Mouse (Mus musculus): ENCODE data around the gene Depp1. TPM values are rescaled to one million over a fixed set of nuclear protein-coding genes. Genes with fewer than 3 reads are reported as not detected.
A peak's percentile ranks its signal among the peaks of the same experiment; 100 is the strongest.

Depp1 gene
- polyA plus RNA-seq, 1 experiment from 2014 or later: 8.0 TPM

- H3K27ac ChIP-seq: no peak overlapping the region
- WGBS: 61% methylated on average over 9 of the region's 9 CpGs
These were observed 3.5 kb downstream of the Depp1 start for GRCm38 (mm10) chr6:116653684-116654454.

GRCm38 (mm10) chr6:116663364-116663763 is 13.0 kb downstream of the Depp1 start:
- Histone ChIP-seq H3K36me3 (no peaks in the 10 kb centered on the region), H3K9ac (no peak overlapping the region), H3K27me3 (no peaks in the 10 kb centered on the region), H3K27ac (no peak overlapping the region), H3K4me2 (no peak overlapping the region), H3K4me1 (replicated peaks) (peaks cover 20% of the 10 kb centered on the region), H3K9me3 (no peaks in the 10 kb centered on the region), H3K4me3 (no peak overlapping the region)
- no peak for ATAC-seq (ENCODE audit: low FRiP score)
- WGBS: 92% methylated on average over 2 of the region's 2 CpGs

More at GRCm38 (mm10) chr6:116653684-116654454, 3.5 kb downstream of the Depp1 start:
- Histone ChIP-seq H3K4me3 (no peak overlapping the region), H3K4me1 (replicated peaks) (peaks cover 14% of the 10 kb centered on the region), H3K9me3 (no peaks in the 10 kb centered on the region), H3K9ac (no peak overlapping the region), H3K4me2 (no peak overlapping the region), H3K36me3 (peaks cover 7% of the 10 kb centered on the region; the same call in 1 of the 2 replicates), H3K27me3 (no peaks in the 10 kb centered on the region)
- ATAC-seq (ENCODE audit: low FRiP score): peak; percentile 78

GRCm38 (mm10) chr6:116664031-116664430 is 13.6 kb downstream of the Depp1 start:
- ATAC-seq (ENCODE audit: low FRiP score): no peak
- H3K27me3 ChIP-seq: no peaks in the 10 kb centered on the region
- no peaks in the 10 kb centered on the region for H3K9me3 ChIP-seq
- no peak overlapping the region for H3K9ac ChIP-seq
- H3K36me3 ChIP-seq: no peaks in the 10 kb centered on the region
- peaks cover 22% of the 10 kb centered on the region for H3K4me1 ChIP-seq (replicated peaks)
- no peak overlapping the region for H3K4me2 ChIP-seq
- WGBS: 77% methylated on average over 6 of the region's 6 CpGs
- H3K27ac ChIP-seq: no peak overlapping the region
- H3K4me3 ChIP-seq: no peak overlapping the region

GRCm38 (mm10) chr6:116664830-116665229 is 14.4 kb downstream of the Depp1 start:
- H3K27ac ChIP-seq: no peak overlapping the region
- no peak for ATAC-seq (ENCODE audit: low FRiP score)
- WGBS: 74% methylated on average over 3 of the region's 3 CpGs

GRCm38 (mm10) chr6:116666085-116666750 is 15.8 kb downstream of the Depp1 start:
- Histone ChIP-seq H3K4me2 (no peak overlapping the region), H3K27ac (0 out of 2 replicates have a peak overlapping the region, but pooled peaks have one; percentile 12), H3K4me1 (replicated peaks) (peaks cover 44% of the 10 kb centered on the region), H3K4me3 (no peak overlapping the region), H3K27me3 (no peaks in the 10 kb centered on the region), H3K36me3 (no peaks in the 10 kb centered on the region), H3K9ac (no peak overlapping the region), H3K9me3 (no peaks in the 10 kb centered on the region)
- no peak for ATAC-seq (ENCODE audit: low FRiP score)
- 60% methylated on average over 12 of the region's 12 CpGs for WGBS

More at GRCm38 (mm10) chr6:116664830-116665229, 14.4 kb downstream of the Depp1 start:
- Histone ChIP-seq H3K9ac (no peak overlapping the region), H3K36me3 (no peaks in the 10 kb centered on the region), H3K27me3 (no peaks in the 10 kb centered on the region), H3K4me2 (no peak overlapping the region), H3K4me1 (replicated peaks) (peaks cover 30% of the 10 kb centered on the region), H3K4me3 (no peak overlapping the region), H3K9me3 (no peaks in the 10 kb centered on the region)

- no peak for ATAC-seq (ENCODE audit: low FRiP score)
- H3K27me3 ChIP-seq: no peaks in the 10 kb centered on the region
- no peaks in the 10 kb centered on the region for H3K9me3 ChIP-seq
- H3K36me3 ChIP-seq: no peaks in the 10 kb centered on the region
- no peak overlapping the region for H3K9ac ChIP-seq
- H3K4me3 ChIP-seq: no peak overlapping the region
- 20% methylated on average over 3 of the region's 3 CpGs for WGBS
- peaks cover 51% of the 10 kb centered on the region for H3K4me1 ChIP-seq (replicated peaks)
- no peak overlapping the region for H3K4me2 ChIP-seq
- 0 out of 2 replicates have a peak overlapping the region, but pooled peaks have one; percentile 12 for H3K27ac ChIP-seq
These were observed 16.5 kb downstream of the Depp1 start for GRCm38 (mm10) chr6:116666892-116667291.

GRCm38 (mm10) chr6:116667382-116667781 is 17.0 kb downstream of the Depp1 start:
- ATAC-seq (ENCODE audit: low FRiP score): no peak
- 60% methylated on average over 3 of the region's 3 CpGs for WGBS
- Histone ChIP-seq H3K9ac (no peak overlapping the region), H3K4me3 (no peak overlapping the region), H3K9me3 (no peaks in the 10 kb centered on the region), H3K4me2 (no peak overlapping the region), H3K27me3 (no peaks in the 10 kb centered on the region), H3K27ac (peak overlapping the region; percentile 69), H3K36me3 (no peaks in the 10 kb centered on the region), H3K4me1 (replicated peaks) (peaks cover 55% of the 10 kb centered on the region)

- Histone ChIP-seq H3K9me3 (no peaks in the 10 kb centered on the region), H3K36me3 (no peaks in the 10 kb centered on the region), H3K4me3 (no peak overlapping the region), H3K27ac (peak overlapping the region; percentile 83), H3K9ac (no peak overlapping the region), H3K4me2 (no peak overlapping the region), H3K27me3 (no peaks in the 10 kb centered on the region), H3K4me1 (replicated peaks) (peaks cover 67% of the 10 kb centered on the region)
- ATAC-seq (ENCODE audit: low FRiP score): no peak
- WGBS: 39% methylated on average over 11 of the region's 11 CpGs
These were observed 18.5 kb downstream of the Depp1 start for GRCm38 (mm10) chr6:116668682-116669470.

GRCm38 (mm10) chr6:116670144-116670543 is 19.7 kb downstream of the Depp1 start:
- Histone ChIP-seq H3K9me3 (no peaks in the 10 kb centered on the region), H3K4me3 (no peak overlapping the region), H3K9ac (peak overlapping the region; percentile 55), H3K27me3 (no peaks in the 10 kb centered on the region), H3K4me1 (replicated peaks) (peaks cover 69% of the 10 kb centered on the region), H3K36me3 (no peaks in the 10 kb centered on the region), H3K4me2 (peak overlapping the region; percentile 87), H3K27ac (peak overlapping the region; percentile 83)
- 11% methylated on average over 6 of the region's 6 CpGs for WGBS
- ATAC-seq (ENCODE audit: low FRiP score): no peak

- H3K27me3 ChIP-seq: no peaks in the 10 kb centered on the region
- WGBS: 12% methylated on average over 5 of the region's 5 CpGs
- peak overlapping the region; percentile 55 for H3K9ac ChIP-seq
- H3K4me2 ChIP-seq: peak overlapping the region; percentile 87
- H3K4me3 ChIP-seq: peak overlapping the region; percentile 7; the same call in 1 of the 2 replicates
- H3K4me1 ChIP-seq (replicated peaks): peaks cover 69% of the 10 kb centered on the region
- peak; percentile 10; the same call in 1 of the 2 replicates for ATAC-seq (ENCODE audit: low FRiP score)
- H3K36me3 ChIP-seq: no peaks in the 10 kb centered on the region
- H3K9me3 ChIP-seq: no peaks in the 10 kb centered on the region
- H3K27ac ChIP-seq: peak overlapping the region; percentile 83
These were observed 20.6 kb downstream of the Depp1 start for GRCm38 (mm10) chr6:116671031-116671430.

GRCm38 (mm10) chr6:116671768-116672167 is 21.4 kb downstream of the Depp1 start:
- 64% methylated on average over 4 of the region's 4 CpGs for WGBS
- peak overlapping the region; percentile 83; the same call in 1 of the 2 replicates for H3K27ac ChIP-seq

GRCm38 (mm10) chr6:116672349-116672748 is 21.9 kb downstream of the Depp1 start:
- Histone ChIP-seq H3K27ac (peak overlapping the region; percentile 52), H3K36me3 (no peaks in the 10 kb centered on the region), H3K4me2 (peak overlapping the region; percentile 87), H3K9ac (peak overlapping the region; percentile 39), H3K4me3 (peak overlapping the region; percentile 63), H3K9me3 (no peaks in the 10 kb centered on the region), H3K27me3 (no peaks in the 10 kb centered on the region), H3K4me1 (replicated peaks) (peaks cover 57% of the 10 kb centered on the region)
- ATAC-seq (ENCODE audit: low FRiP score): no peak
- 49% methylated on average over 5 of the region's 5 CpGs for WGBS

More at GRCm38 (mm10) chr6:116671768-116672167, 21.4 kb downstream of the Depp1 start:
- Histone ChIP-seq H3K4me3 (no peak overlapping the region; the same call in 1 of the 2 replicates), H3K4me2 (peak overlapping the region; percentile 87), H3K27me3 (no peaks in the 10 kb centered on the region), H3K9ac (no peak overlapping the region), H3K4me1 (replicated peaks) (peaks cover 61% of the 10 kb centered on the region), H3K36me3 (no peaks in the 10 kb centered on the region), H3K9me3 (no peaks in the 10 kb centered on the region)
- no peak for ATAC-seq (ENCODE audit: low FRiP score)

Data from hindbrain, embryonic 13.5 days (tissue).